Mouse (Mus musculus): ENCODE data around the gene Cep68.
"Not testable (repeated sequence)": the region's sequence is repeated elsewhere in the genome, so short reads cannot be mapped to it uniquely, and the experiment has no call there.

Cep68 gene

DNA sequence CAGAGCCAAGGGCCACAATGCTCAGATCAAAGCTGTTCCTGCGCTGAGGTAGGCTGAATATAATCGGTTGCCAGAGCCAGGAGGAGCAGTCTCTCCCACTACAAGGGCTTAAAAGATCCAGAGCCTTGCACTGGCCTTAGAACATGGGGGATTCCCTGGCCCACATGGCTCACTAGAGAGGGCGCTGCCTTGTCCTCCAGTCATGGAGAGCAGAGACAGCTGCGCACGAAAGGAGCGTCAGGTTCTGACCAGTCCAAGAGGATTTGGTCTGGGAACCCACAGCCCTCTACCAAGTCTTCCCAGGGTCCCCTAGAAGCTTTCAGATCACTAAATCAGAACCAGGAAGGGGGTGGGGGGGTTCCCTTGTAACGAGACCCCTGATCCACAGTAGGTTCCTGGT lies 7.9 kb downstream of the Cep68 start:
- no peak for DNase-seq

DNA sequence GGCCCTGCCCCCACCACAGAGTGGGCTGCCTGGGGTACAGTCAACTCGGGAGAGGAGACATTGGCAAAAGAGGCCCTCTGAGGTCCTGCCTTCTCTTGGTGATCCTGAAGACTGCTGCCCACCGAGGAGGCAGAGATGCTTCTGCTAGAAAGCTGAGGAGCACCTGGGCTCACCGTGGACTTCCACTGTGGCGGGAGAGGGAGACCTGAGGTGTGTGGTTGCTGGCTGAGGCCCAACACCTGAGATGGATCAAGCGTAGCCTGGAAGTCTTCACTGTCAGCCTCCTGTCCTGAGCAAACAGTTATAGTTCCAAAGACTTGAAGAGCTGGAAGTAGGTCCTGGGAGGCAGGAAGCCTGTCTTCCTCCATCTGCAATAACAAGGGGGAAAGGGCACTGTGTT lies 8.9 kb downstream of the Cep68 start:
- DNase-seq: no peak

DNA sequence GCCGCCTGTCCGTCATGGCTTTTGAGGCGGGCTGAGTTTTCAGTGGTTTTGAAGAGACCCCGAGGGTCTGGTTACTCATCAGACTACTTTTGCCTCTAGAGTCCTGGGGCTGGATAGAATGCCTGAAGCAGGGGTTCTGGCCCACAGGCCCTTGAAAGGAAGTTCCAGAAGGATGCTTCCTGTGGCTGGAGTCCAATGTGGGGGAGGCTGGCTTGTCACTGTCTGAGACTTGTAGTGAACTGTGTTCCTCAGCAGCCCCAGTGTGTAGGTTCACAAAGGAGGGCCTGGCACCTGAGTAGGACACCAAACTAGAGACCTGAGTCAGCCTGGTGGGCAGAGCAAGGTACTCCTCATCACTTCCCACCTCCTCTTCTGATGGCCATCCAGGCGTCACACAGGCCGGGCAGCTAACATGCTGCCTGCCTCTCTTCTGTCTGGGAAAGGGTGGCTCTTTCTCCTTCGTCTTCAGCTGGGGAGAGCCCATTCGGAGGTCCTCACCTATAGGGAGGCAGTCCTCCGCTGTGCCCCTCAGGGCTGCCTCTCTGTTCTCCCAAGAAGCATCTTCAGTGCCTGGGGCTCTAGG lies 9.9 kb downstream of the Cep68 start:
- DNase-seq: no peak

DNA sequence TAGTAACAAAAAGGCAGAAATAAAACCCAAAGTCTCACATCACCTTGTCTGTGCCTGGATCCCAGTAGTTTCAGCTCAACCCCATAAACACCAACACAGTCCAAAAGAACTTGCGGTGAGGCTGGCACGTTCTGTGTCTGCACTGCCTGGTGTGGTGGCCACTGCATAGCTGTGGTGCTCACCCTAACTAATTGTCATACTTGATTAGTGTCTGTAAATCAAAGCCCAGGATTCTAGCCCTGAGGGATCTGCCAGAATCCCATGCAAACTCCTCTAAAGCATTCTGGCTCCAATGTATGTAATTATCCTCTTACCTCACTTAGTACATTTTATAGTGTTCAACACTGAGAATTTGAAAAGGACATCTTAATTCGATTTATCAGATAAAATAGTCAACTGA lies 11.3 kb downstream of the Cep68 start:
- no peak for DNase-seq

DNA sequence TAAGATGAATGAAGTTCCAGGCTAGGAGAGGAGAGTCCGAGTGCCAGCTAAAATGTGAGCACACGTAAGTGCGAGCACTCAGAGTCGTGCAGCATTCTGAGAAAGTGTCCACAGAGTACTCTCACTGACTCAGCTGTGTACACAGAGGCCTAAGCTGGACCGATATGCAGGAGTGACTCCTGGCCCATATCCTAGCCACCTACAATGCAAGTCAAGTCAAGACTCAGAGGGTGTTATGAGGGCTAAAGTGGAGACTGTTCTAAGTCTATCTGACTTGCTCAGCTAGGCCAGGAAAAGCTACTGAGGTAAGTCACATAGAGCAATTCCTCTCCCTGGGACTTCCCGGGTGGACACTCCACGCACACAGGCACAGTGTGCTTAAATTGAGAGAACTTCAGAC lies 12.2 kb downstream of the Cep68 start:
- DNase-seq: no peak

DNA sequence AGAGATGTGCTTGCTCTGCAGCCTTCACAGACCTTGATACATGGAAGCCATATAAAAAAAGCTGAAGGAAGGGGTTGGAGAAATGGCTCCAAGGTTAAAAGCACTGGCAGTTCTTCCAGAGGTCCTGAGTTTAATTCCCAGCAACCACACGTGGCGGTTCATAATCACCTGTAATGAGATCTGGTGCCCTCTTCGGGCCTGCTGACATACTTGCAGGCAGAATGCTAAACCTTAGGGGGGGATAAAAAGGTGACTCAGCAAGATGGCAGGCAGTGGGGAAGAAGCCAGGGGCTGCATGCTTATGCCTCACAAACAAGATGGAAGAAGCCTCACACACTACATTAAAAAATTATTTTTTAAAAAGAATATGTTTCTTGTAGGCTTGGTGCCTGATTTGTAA lies 15.0 kb downstream of the Cep68 start:
- no peak for DNase-seq

DNA sequence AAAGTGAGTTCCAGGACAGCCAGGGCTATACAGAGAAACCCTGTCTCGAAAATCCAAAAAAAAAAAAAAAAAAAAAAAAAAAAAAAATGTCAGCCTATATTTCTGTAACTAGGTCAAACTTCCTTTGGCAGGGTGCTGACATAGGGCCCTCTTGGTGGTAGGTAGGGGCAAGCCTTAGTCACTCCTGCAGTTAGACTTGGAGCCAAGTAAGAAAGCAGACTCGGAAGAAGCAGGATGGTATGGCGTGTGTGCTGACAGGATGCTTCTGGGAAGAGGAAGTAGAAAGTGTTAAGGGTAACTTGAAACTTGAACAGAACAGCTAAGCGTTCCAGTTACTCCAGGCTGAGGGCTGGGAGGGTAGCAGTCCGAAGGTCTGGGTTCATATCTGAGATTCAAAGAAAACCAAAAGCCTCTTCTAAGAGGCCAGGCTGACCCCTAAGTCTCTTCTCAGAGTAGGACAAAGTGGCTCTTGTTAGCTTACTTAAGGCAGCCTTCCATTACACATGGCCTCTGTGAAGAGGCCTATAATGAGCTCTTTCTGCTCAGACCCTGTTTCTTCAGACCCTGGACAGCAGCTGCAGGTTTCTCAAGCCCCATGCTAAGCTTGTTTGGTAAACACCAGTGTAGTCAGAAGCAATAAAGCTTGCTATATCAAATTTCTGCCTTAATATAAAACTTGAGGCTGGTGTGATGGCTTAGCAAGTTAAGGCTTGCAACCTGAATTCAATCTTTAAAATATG lies 17.0 kb downstream of the Cep68 start:
- no peak for DNase-seq

DNA sequence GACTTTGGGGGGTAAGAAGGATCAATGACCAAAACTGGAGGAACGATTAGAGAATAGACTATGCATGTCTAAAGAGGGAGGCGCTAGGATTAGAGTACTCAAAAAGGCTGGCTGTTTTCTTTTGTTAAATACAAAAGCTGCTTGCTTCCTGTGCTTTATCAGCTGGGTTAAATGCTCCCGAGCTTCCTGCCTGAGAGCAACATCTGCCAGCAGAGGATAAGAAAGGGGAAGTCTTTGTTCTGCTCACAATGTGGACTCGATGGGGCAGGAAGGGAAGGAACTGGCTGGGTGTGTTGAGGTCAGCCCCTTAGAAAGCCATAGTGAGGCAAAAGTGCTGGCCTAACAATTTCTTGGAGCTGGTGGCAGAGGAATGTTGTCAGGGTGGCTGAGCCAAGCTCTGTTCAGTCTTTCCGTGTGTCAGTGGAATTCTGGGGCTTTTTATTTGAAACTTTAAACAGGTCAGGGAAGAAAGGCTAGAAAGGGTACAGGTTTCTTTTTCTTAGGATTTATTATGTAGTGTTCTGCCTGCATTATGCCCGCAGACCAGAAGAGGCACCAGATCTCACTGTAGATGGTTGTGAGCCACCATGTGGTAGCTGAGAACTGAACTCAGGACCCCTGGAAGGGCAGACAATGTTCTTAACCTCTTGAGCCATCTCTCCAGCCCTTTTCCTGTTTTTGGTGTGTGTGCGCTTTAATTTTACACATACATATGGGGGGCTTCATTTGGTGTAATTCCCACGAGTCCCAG lies 17.9 kb downstream of the Cep68 start:
- no peak for DNase-seq

DNA sequence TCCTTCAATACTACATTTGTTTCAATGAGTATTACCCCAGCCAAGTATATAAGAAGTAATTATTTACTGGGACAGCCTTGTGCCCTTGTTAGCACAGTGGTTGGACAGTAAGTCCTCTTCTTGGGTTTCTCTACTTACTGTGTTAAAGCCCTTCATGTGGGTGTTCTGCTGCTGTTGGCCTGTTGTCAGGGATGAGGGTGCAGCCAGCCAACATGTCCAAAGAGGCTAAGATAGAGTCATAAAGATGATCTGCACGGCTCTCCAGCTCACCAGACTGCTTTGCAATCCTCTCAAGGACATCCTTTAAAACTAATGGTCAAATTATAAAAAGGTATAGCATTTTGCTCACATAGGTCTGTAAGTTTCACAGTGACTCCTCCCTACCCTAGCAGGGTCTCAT lies 18.9 kb downstream of the Cep68 start:
- no peak for DNase-seq

DNA sequence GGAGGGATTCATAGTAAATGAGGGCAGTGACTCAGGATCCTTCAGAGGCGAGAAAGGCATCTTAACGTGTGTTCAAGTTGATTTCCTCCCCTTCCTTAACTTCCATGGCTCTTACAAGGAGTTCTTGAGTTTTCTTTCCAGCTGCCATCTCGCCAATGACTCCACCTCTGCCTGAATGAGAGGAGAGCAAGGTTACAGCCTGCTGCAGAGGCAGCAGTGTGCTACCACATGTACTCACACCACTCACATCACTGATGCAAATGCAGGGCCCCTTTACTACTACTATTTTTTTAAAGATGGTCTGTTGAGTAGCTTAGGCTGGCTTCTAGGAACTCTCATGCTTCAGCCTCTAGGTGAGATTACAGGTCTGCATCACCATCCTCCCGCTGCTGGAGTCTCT lies 19.9 kb downstream of the Cep68 start:
- DNase-seq: no peak

DNA sequence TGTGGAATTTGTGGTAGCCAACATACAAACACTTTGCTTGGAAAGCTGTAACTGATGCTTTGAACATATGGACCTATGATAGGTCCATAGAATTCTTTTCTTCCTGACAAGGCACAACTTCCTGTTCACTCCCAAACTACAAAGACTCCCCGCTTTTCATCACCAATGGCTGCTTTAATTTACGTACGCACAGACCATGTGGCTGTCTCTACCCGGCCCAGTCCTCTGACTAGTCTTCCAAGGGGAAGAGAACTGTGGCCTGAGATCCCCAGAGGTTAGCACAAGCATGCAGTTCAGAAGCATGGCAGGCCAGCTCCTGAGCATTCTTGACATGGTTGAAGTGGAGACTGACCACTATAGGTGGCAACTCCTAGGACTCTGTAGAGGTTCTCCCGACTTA lies 20.6 kb downstream of the Cep68 start:
- DNase-seq: no peak

DNA sequence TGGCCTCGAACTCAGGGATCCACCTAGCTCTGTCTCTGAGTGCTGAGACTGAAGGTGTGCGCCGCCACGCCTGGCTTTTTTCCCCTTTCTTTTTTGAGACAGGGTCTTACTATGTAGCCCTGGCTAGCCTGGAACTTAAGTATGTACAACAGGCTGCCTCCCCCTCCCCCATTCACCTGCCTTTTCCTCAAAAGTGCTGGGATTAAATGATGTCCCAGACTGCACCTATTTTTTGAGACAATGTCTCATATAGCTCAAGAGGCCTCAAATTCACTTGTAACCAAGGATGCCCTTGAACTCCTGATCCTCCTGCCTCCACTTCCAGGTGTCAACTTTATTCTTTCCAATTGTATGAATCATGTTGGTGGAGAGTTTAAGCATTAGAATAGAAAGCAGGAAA lies 23.3 kb downstream of the Cep68 start:
- DNase-seq: no peak

DNA sequence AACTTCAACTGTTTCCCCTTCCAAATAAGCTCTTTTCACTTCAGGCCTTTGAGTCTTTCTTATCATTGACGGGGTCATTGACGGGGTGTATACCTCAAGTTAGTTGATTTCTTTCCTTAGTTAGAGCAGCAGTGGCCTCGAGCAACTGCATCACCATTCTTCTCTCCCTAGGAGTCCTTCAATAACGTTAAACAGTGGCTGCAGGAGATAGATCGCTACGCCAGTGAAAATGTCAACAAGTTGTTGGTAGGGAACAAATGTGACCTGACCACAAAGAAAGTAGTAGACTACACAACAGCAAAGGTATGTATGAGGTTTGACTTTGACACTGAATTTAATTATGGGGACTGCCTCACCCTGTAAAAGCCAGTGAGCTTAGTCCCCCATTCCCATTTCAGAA lies 25.0 kb downstream of the Cep68 start:
- no peak for DNase-seq

DNA sequence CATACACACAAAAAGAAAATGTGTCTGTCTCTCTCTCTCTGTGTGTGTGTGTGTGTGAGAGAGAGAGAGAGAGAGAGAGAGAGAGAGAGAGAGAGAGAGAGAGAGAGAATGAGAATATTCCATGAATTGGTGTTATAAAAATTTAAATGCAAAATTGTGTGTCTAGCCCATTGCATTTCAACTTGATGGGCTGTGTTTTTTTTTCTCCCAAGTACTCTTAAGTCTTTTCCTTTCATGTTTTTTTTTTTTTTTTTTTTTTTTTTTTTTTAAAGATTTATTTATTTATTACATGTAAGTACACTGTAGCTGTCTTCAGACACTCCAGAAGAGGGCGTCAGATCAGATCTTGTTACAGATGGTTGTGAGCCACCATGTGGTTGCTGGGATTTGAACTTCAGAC lies 27.6 kb downstream of the Cep68 start:
- not testable (repeated sequence) for DNase-seq

DNA sequence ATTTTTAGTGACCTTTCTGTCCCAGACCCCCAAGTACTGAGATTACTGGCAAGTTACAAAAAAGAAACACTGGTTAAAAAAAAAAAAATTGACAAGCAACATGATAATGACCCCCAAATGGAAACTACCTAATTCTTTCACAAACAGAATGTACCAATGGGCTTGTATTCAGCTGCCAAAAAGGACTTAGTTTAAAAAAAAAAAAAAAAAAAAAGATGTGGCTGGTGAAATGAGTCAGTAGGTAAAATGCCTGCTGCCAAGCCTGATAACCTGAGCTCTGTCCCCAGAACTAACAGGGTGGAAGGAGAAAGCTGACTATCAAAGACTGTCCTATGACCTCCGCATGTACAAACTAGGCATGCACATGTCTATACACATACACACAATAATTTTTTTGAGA lies 32.0 kb downstream of the Cep68 start:
- DNase-seq: no peak

DNA sequence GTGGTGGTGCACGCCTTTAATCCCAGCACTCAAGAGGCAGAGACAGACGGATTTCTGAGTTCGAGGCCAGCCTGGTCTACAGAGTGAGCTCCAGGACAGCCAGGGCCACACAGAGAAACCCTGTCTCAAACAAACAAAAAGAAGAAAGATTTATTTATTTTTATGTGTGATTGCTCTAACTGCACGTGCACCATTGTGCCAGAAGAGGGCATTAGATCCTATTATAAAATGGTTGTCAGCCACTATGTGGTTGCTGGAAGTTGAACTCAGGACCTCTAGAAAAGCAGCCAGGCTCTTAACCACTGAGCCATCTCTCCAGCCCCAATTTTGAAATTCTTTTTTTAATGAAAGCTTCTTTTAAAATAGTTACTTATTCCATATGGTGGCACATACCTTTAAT lies 32.8 kb downstream of the Cep68 start:
- no peak for DNase-seq

DNA sequence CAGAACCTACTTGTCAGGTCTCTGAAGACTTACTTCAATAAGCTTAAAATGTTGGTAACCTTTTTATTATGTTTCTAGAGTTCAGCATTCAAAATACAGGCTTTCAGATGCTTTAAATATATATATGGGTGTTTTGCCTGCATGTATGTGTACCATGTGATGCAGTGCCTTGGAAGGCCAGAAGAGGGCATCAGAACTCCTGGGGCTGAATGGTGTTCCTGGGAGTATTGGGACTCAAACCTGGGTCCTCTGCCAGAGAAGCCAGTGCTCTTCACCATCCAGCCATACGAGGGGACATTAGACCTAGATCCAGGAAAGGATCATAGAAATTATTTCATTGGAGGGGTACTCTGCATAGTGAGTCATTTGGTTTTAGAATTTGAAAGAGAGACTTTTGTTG lies 34.5 kb downstream of the Cep68 start:
- no peak for DNase-seq

DNA sequence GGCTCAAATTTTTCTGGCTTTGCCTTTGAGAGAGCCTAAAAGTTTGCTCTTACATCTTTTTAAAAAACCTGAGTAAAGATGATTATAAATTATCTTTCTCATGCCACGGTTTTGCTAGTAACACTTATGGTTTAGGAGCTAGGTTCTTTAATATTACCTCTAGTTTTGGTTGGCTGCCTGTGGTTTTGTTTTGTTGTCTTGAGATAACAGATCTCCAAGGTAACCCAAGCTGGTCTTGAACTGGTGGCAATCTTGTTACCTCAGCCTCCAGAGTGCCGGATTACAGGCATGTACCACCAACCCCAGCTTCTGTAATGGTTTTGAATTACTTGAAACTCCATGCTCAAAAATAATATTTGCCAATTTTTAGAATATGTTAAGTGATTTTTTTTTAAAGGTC lies 37.4 kb downstream of the Cep68 start:
- no peak for DNase-seq

DNA sequence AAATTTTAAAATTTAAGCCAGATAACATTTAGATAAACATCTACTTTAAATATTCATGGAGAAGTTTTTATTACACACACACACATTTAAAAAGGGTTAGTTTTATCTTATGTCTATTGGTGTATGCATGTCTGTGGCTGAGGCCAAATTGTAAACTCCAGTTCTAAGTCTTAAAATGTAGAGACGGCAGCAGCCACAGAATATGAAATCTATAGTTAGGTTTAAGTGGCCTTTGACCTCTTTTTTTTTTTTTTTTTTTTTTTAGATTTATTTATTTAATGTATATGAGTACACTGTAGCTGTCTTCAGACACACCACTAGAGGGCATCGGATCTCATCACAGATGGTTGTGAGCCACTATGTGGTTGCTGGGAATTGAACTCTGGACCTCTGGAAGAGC lies 41.6 kb downstream of the Cep68 start:
- no peak for DNase-seq

DNA sequence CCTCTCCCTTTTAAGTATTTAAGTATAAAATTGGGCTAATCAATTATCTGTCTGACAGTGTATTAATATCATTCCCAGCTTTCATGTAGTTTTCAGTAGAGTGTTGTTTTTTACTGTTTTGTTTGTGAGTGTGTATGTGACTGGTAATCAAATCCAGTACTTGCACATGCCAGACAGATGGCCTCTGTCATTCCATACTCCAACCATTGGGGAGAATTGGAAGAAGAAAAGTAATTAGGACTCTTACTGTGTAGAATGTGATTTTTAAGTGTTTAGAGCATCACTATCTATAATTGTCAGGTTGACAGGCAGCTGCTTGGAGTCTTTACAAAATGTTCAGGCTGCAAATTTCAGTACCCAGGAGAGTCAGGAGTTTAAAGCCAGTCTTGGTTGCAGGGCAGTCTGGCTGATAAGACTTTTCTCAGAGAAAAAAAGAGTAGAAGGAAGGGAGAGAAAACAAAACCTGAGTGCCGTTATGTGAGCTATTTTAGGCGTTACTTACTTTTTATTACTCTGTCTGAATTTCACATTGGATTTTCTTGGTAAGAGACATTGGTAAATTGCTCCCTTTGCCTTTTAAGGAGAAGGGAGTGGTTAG lies 42.5 kb downstream of the Cep68 start:
- no peak for DNase-seq

DNA sequence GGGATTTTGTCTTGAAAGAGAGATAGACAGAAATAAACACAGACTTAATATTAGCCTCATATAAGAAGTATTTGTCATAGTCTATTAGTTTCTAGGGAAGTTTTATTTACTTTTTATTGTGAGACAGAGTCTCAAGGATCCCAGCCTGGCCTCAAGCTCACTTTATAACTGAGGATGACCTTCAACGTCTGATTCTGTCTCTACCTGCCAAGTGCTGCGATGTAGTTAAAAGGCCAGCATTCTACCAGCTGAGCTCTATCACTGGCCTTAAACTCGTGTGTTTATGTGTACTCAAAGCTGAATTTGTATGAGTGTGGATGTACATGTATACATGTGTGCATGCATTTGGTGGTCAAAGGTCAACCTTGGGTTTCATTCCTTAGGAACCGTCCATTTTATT lies 43.7 kb downstream of the Cep68 start:
- no peak for DNase-seq

DNA sequence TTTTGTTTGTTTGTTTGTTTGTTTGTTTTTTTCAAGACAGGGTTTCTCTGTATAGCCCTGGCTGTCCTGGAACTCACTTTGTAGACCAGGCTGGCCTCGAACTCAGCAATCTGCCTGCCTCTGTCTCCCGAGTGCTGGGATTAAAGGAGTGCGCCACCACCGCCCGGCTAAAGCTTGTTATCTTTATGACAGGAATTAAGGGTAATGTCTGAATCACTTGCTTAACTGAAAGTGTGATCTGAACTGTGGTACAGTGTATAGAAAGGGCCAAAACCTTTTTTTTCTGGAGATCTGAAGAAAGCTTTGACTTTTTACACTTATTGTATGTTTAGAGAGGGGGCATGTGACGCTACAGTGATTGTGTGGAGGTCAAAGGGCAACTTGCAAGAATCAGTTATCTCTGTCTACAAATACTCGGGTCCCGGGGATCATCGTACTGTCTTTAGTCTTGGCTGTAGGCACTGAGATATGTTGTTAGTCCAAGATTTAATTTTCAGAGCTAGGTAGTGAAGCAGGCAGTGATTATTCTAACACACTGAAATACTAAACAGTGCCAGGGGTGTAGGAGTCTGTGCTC lies 44.3 kb downstream of the Cep68 start:
- no peak for DNase-seq

DNA sequence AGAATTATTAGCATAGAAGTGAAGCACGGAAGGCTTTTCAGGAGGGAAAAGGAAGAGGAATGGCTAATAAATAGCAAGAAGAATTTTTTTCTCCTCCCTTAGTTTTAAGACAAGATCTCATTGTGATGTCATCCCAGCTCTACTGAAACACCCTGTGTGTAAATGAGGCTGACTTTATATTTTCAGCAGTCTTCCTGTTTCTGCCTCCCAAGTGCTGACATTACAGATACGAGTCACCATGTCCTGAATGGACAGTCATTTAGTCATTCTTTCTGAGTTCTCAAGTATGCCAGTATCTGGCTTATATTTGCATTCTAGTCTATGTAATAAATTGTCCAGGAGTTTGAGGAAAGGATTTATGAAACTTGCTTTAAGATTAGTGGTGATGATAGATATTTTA lies 44.9 kb downstream of the Cep68 start:
- DNase-seq: no peak
